Mouse (Mus musculus) 3T3-L1 (cell line): ENCODE results near the gene Zmynd8.
"Not testable (repeated sequence)": the region's sequence is repeated elsewhere in the genome, so short reads cannot be mapped to it uniquely, and the experiment has no call there.

Source experiments
- DNase-seq: peaks from one replicate; pipeline ENCODE4 v3.0.0-alpha.2; 2015; ENCODE audit warnings: low read depth, low spot score

Gene Zmynd8

GRCm38 (mm10) chr2:165809091-165809490 lies 89.7 kb downstream of the Zmynd8 start:
- no peak for DNase-seq

- DNase-seq: no peak
These were observed 90.4 kb downstream of the Zmynd8 start for GRCm38 (mm10) chr2:165808179-165808975.

- DNase-seq: not testable (repeated sequence)
These were observed 98.6 kb downstream of the Zmynd8 start for GRCm38 (mm10) chr2:165800174-165800573.

- peak; percentile 60 for DNase-seq
These were observed 100.9 kb downstream of the Zmynd8 start for GRCm38 (mm10) chr2:165797876-165798275.

GRCm38 (mm10) chr2:165793283-165793638 lies 105.6 kb downstream of the Zmynd8 start:
- no peak for DNase-seq

- no peak for DNase-seq
These were observed 106.2 kb downstream of the Zmynd8 start for GRCm38 (mm10) chr2:165792431-165793282.

- DNase-seq: peak; percentile 70
These were observed 107.2 kb downstream of the Zmynd8 start for GRCm38 (mm10) chr2:165791657-165792056.

- no peak for DNase-seq
These were observed 107.8 kb downstream of the Zmynd8 start for GRCm38 (mm10) chr2:165791026-165791425.

- no peak for DNase-seq
These were observed 109.1 kb downstream of the Zmynd8 start for GRCm38 (mm10) chr2:165789667-165790066.

GRCm38 (mm10) chr2:165788796-165789195 lies 110.0 kb downstream of the Zmynd8 start:
- DNase-seq: no peak

- DNase-seq: peak; percentile 38
These were observed 110.8 kb downstream of the Zmynd8 start for GRCm38 (mm10) chr2:165788005-165788404.

GRCm38 (mm10) chr2:165786467-165786866 lies 112.3 kb downstream of the Zmynd8 start:
- peak; percentile 53 for DNase-seq

GRCm38 (mm10) chr2:165785312-165786036 lies 113.3 kb downstream of the Zmynd8 start:
- no peak for DNase-seq

- DNase-seq: peak; percentile 88
These were observed 116.5 kb downstream of the Zmynd8 start for GRCm38 (mm10) chr2:165782324-165782723.

GRCm38 (mm10) chr2:165778927-165779326 lies 119.9 kb downstream of the Zmynd8 start:
- peak; percentile 95 for DNase-seq

- DNase-seq: no peak
These were observed 129.4 kb downstream of the Zmynd8 start for GRCm38 (mm10) chr2:165769375-165769948.

GRCm38 (mm10) chr2:165768805-165769358 lies 129.9 kb downstream of the Zmynd8 start:
- DNase-seq: no peak

- no peak for DNase-seq
These were observed 139.3 kb downstream of the Zmynd8 start for GRCm38 (mm10) chr2:165759421-165759985.

GRCm38 (mm10) chr2:165758534-165758933 lies 140.3 kb downstream of the Zmynd8 start:
- no peak for DNase-seq

GRCm38 (mm10) chr2:165757799-165758198 lies 141.0 kb downstream of the Zmynd8 start:
- DNase-seq: no peak

GRCm38 (mm10) chr2:165752704-165753103 lies 146.1 kb downstream of the Zmynd8 start:
- DNase-seq: no peak
